Mouse (Mus musculus) forebrain, embryonic 12.5 days (tissue): ENCODE data around the gene Prss54. TPM values are rescaled to one million over a fixed set of nuclear protein-coding genes. Genes with fewer than 3 reads are reported as not detected.

ENCODE experiments used
- ATAC-seq: fragments of 200-750 bp; cut with Nextera tagmentation; 2 replicates; pipeline ENCODE4 v1.8.0; 2017; ENCODE audit warnings: moderate TSS enrichment; ENCODE audit not compliant: low FRiP score
- H3K27ac ChIP-seq: fragments of 300-500 bp; sonication (generic); 2 replicates; pipeline ENCODE4 v1.5.1; 2016; ENCODE audit warnings: mild to moderate bottlenecking
- H3K27me3 ChIP-seq: fragments of 300-500 bp; sonication (generic); 2 replicates; pipeline ENCODE4 v1.6.1; 2016; ENCODE audit warnings: mild to moderate bottlenecking
- H3K36me3 ChIP-seq: fragments of 300-500 bp; sonication (generic); replicated peaks from 2 replicates; pipeline ENCODE4 v1.6.1; 2016; ENCODE audit warnings: mild to moderate bottlenecking
- H3K4me1 ChIP-seq: fragments of 300-500 bp; sonication (generic); 2 replicates; pipeline ENCODE4 v1.6.1; 2016
- H3K4me2 ChIP-seq: fragments of 300-500 bp; sonication (generic); 2 replicates; pipeline ENCODE4 v1.6.1; 2016; ENCODE audit warnings: mild to moderate bottlenecking, moderate library complexity
- H3K4me3 ChIP-seq: fragments of 300-500 bp; sonication (generic); replicated peaks from 2 replicates; pipeline ENCODE4 v1.5.1; 2016; ENCODE audit warnings: mild to moderate bottlenecking
- H3K9ac ChIP-seq: fragments of 300-500 bp; sonication (generic); 2 replicates; pipeline ENCODE4 v1.6.1; 2016; ENCODE audit warnings: mild to moderate bottlenecking
- H3K9me3 ChIP-seq: fragments of 300-500 bp; sonication (generic); 2 replicates; pipeline ENCODE4 v1.6.1; 2016
- WGBS: fragments of 180-500 bp; shearing (Covaris S2); methylation state at CpG from one replicate; pipeline ENCODE4 v1.1.7; 2016; 5-methylcytosine and 5-hydroxymethylcytosine counted together
- polyA plus RNA-seq: library from polyadenylated mRNA; unstranded; fragments of >200 nt; fragmentation: Nextera tagmentation; extraction: Ambion mirVana; gene quantifications from 2 replicates; pipeline ENCODE4 v1.2.1, GENCODE M21; 2016

The Prss54 gene
- polyA plus RNA-seq, 1 experiment from 2014 or later = not detected

DNA sequence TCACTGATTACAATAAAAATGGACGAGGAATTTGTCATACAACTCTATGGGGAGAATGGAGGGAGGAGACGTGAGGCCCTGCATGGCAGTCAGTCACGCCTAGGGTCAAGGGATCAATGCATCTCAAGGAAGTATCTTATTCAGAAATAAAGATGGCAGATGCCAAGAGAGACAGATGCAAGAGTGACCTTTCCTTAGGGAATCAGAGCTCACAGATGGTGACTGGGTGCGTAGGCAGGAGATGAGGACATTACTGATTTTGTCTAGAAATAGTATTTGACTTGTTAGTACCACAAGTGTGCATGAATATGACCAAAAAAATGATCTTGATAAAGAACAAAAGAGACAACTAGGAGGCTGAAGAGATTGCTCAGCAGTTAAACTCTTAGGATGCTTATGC lies 63.9 kb downstream of the Prss54 start:
- Histone ChIP-seq H3K4me1 (no peaks in the 10 kb centered on the region), H3K36me3 (no peaks in the 10 kb centered on the region), H3K9me3 (no peaks in the 10 kb centered on the region), H3K27me3 (no peaks in the 10 kb centered on the region), H3K27ac (no peak overlapping the region), H3K9ac (no peak overlapping the region), H3K4me3 (no peak overlapping the region), H3K4me2 (no peak overlapping the region)
- no peak for ATAC-seq
- 73% methylated on average over 4 of the region's 4 CpGs for WGBS

Other genes with a start within 250 kb of the Prss54 start
- gene Zfp319, start 244.4 kb downstream of the Prss54 start, polyA plus RNA-seq = 18.1 and 20.1 TPM in 2 replicates
- gene Usb1, start 244.1 kb downstream of the Prss54 start, polyA plus RNA-seq = 41.7 and 42.5 TPM in 2 replicates
- 22.8 and 24.6 TPM in 2 replicates for gene Mmp15, start 224.1 kb downstream of the Prss54 start, polyA plus RNA-seq
- 139 and 140 TPM in 2 replicates for gene Cfap20, start 141.5 kb downstream of the Prss54 start, polyA plus RNA-seq
- gene Csnk2a2, start 86.3 kb downstream of the Prss54 start, polyA plus RNA-seq = 13.6 and 13.7 TPM in 2 replicates
- gene Ccdc113, start 42.3 kb downstream of the Prss54 start, polyA plus RNA-seq = 0.83 and 1.0 TPM in 2 replicates
- gene Gins3, start 57.1 kb upstream of the Prss54 start, polyA plus RNA-seq = 27.6 and 28.5 TPM in 2 replicates
- gene Ndrg4, start 100.6 kb upstream of the Prss54 start, polyA plus RNA-seq = 61.1 and 62.5 TPM in 2 replicates
- gene Setd6, start 139.5 kb upstream of the Prss54 start, polyA plus RNA-seq = 26.2 and 33.0 TPM in 2 replicates
- gene Cnot1, start 231.1 kb upstream of the Prss54 start, polyA plus RNA-seq = 92.0 and 105 TPM in 2 replicates
- gene Sap18b, start 249.0 kb upstream of the Prss54 start, polyA plus RNA-seq = 355 and 368 TPM in 2 replicates